Mouse (Mus musculus) cerebellum, adult 2 months (tissue): Measurements from ENCODE around the gene Sphk1.

Experiments
- CTCF ChIP-seq: fragments of 200-500 bp; IDR thresholded peaks from 2 replicates; pipeline ENCODE4 v1.5.1; 2011; ENCODE audit warnings: low read depth, mild to moderate bottlenecking, control low read depth, low read length, moderate library complexity, borderline replicate concordance; ENCODE audit not compliant: insufficient read depth
- POLR2A ChIP-seq: fragments of 200-500 bp; IDR thresholded peaks from 2 replicates; pipeline ENCODE4 v1.6.1; 2011; ENCODE audit warnings: low read length, control low read depth, borderline replicate concordance; ENCODE audit not compliant: insufficient read depth

- TF ChIP-seq CTCF (no peak), POLR2A (no peak)
These were observed 31.7 kb upstream of the Sphk1 start for GRCm38 (mm10) chr11:116499018-116499417.
